Mouse (Mus musculus) hindbrain, embryonic 10.5 days (tissue): ENCODE data around the gene Clec2e. TPM values are rescaled to one million over a fixed set of nuclear protein-coding genes. Genes with fewer than 3 reads are reported as not detected.
"Not testable (repeated sequence)": the region's sequence is repeated elsewhere in the genome, so short reads cannot be mapped to it uniquely, and the experiment has no call there.

Source experiments
- DNase-seq: peaks from one replicate; pipeline ENCODE4 v3.0.0-alpha.2; 2017; ENCODE audit warnings: low spot score
- H3K27ac ChIP-seq: fragments of 300-500 bp; sonication (generic); 2 replicates; pipeline ENCODE4 v1.5.1; 2016; ENCODE audit warnings: mild to moderate bottlenecking, moderate library complexity
- H3K27me3 ChIP-seq: fragments of 300-500 bp; sonication (generic); 2 replicates; pipeline ENCODE4 v1.6.1; 2016; ENCODE audit warnings: mild to moderate bottlenecking; ENCODE audit not compliant: poor library complexity, insufficient read depth, severe bottlenecking
- H3K36me3 ChIP-seq: fragments of 300-500 bp; sonication (generic); 2 replicates; pipeline ENCODE4 v1.6.1; 2016; ENCODE audit warnings: mild to moderate bottlenecking, moderate library complexity
- H3K4me1 ChIP-seq: fragments of 300-500 bp; sonication (generic); replicated peaks from 2 replicates; pipeline ENCODE4 v1.6.1; 2016; ENCODE audit warnings: mild to moderate bottlenecking
- H3K4me3 ChIP-seq: fragments of 300-500 bp; sonication (generic); 2 replicates; pipeline ENCODE4 v1.5.1; 2016; ENCODE audit warnings: mild to moderate bottlenecking, moderate library complexity
- H3K9me3 ChIP-seq: fragments of 300-500 bp; sonication (generic); 2 replicates; pipeline ENCODE4 v1.6.1; 2016; ENCODE audit warnings: mild to moderate bottlenecking, moderate library complexity
- WGBS: fragments of 180-500 bp; shearing (Covaris S2); methylation state at CpG from one replicate; pipeline ENCODE4 v1.1.7; 2016; 5-methylcytosine and 5-hydroxymethylcytosine counted together
- polyA plus RNA-seq: library from polyadenylated mRNA; unstranded; fragments of >200 nt; fragmentation: Nextera tagmentation; extraction: Ambion mirVana; gene quantifications from 2 replicates; pipeline ENCODE4 v1.2.1, GENCODE M21; 2016

The Clec2e gene
- polyA plus RNA-seq: not detected in 2 replicates

- H3K4me3 ChIP-seq, H3K36me3 ChIP-seq, H3K4me1 ChIP-seq, H3K27ac ChIP-seq, H3K27me3 ChIP-seq, H3K9me3 ChIP-seq, DNase-seq: not testable (repeated sequence)
- 74% methylated on average over 1 of the region's 1 CpGs for WGBS
Observed at GRCm38 (mm10) chr6:129100794-129101193, at the start of gene Clec2e. TSS of gene Clec2e (minus strand) at chr6:129100913.

DNA sequence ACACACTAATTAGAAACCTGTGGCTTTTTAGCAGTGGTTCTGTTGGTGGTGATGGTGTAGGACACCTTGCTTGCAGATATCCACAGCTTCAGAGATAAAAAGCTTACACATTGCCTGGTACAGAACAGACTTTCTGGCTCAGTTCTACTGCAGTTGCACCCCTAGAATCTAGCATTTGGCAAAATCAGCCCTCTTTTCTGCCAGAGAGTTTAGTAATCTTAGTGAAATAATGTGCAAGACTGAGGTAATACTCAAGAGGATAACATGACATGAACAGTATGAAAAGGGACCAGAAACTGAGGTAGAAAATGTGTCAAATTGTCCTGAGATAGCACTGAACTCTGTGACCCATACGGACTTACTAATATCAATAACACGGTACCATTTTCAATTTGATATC lies 46.1 kb upstream of the Clec2e start:
- Histone ChIP-seq H3K36me3 (no peaks in the 10 kb centered on the region), H3K9me3 (no peaks in the 10 kb centered on the region), H3K27ac (no peak overlapping the region), H3K4me3 (no peak overlapping the region), H3K27me3 (no peaks in the 10 kb centered on the region), H3K4me1 (no peaks in the 10 kb centered on the region)
- no peak for DNase-seq
- 90% methylated on average over 2 of the region's 2 CpGs for WGBS

- 83% methylated on average over 4 of the region's 4 CpGs for WGBS
- Histone ChIP-seq H3K27me3 (no peaks in the 10 kb centered on the region), H3K27ac (no peak overlapping the region), H3K4me3 (no peak overlapping the region), H3K9me3 (no peaks in the 10 kb centered on the region), H3K36me3 (no peaks in the 10 kb centered on the region), H3K4me1 (no peaks in the 10 kb centered on the region)
- no peak for DNase-seq
Observed at GRCm38 (mm10) chr6:129132604-129133341, 32.1 kb upstream of the Clec2e start.

- Histone ChIP-seq H3K4me3 (no peak overlapping the region), H3K27ac (no peak overlapping the region), H3K4me1 (no peaks in the 10 kb centered on the region), H3K9me3 (no peaks in the 10 kb centered on the region), H3K36me3 (no peaks in the 10 kb centered on the region), H3K27me3 (no peaks in the 10 kb centered on the region)
- no peak for DNase-seq
Observed at GRCm38 (mm10) chr6:129126861-129127260, 26.1 kb upstream of the Clec2e start.

- not testable (repeated sequence) for DNase-seq, H3K27me3 ChIP-seq, H3K36me3 ChIP-seq, H3K9me3 ChIP-seq, H3K4me3 ChIP-seq, H3K27ac ChIP-seq, H3K4me1 ChIP-seq
Observed at GRCm38 (mm10) chr6:129124531-129124930, 23.8 kb upstream of the Clec2e start.

DNA sequence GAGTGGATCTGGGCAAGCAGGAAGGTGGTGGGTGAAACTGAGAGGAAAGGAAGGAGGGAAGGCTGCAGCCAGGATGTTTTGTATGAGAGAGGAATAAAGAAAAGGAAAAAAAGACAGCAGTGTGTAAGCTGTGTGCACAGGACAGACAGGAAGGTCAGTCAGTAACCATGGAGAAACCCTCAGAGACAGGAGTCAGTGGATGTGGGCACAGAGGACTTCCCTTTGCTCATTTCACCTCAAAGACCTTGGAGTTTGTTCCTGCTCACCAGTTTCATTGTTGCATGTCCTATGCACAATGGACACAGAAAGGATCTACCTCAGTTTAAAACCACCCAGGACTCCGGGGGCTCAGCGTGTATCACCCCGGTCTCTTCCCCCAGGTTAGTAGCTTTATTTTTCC lies 15.5 kb upstream of the Clec2e start:
- Histone ChIP-seq H3K9me3 (no peaks in the 10 kb centered on the region), H3K27me3 (no peaks in the 10 kb centered on the region), H3K4me1 (no peaks in the 10 kb centered on the region), H3K4me3 (no peak overlapping the region), H3K36me3 (no peaks in the 10 kb centered on the region), H3K27ac (no peak overlapping the region)
- no peak for DNase-seq
- WGBS: 93% methylated on average over 3 of the region's 3 CpGs

DNA sequence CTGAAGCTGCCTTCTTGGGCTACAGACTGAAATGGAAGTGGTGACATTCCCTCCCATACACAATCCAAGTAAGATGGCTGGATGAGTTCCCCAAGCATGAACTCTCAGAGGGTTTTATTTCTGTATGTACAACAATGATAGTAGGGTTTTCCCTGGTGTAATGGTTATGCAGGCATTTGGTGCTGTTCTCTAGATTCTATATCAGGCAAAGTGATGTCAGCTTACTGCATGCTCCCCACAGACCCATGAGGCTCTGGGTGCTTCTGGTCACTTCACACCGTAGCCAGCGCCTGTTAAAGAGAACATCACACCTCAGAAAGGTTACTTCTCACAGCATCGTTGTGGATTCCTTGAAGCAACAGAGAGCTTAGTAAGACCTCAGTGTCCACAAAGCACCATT lies 13.5 kb upstream of the Clec2e start:
- H3K9me3 ChIP-seq, DNase-seq, H3K27me3 ChIP-seq, H3K4me1 ChIP-seq, H3K4me3 ChIP-seq, H3K27ac ChIP-seq, H3K36me3 ChIP-seq: not testable (repeated sequence)
- 88% methylated on average over 3 of the region's 3 CpGs for WGBS

GRCm38 (mm10) chr6:129113769-129114168 lies 13.1 kb upstream of the Clec2e start:
- 77% methylated on average over 1 of the region's 1 CpGs for whole genome bisulfite sequencing
- no peak for DNase-seq
- Histone ChIP-seq H3K4me1 (no peaks in the 10 kb centered on the region), H3K9me3 (no peaks in the 10 kb centered on the region), H3K27ac (no peak overlapping the region), H3K36me3 (no peaks in the 10 kb centered on the region), H3K4me3 (no peak overlapping the region), H3K27me3 (no peaks in the 10 kb centered on the region)

DNA sequence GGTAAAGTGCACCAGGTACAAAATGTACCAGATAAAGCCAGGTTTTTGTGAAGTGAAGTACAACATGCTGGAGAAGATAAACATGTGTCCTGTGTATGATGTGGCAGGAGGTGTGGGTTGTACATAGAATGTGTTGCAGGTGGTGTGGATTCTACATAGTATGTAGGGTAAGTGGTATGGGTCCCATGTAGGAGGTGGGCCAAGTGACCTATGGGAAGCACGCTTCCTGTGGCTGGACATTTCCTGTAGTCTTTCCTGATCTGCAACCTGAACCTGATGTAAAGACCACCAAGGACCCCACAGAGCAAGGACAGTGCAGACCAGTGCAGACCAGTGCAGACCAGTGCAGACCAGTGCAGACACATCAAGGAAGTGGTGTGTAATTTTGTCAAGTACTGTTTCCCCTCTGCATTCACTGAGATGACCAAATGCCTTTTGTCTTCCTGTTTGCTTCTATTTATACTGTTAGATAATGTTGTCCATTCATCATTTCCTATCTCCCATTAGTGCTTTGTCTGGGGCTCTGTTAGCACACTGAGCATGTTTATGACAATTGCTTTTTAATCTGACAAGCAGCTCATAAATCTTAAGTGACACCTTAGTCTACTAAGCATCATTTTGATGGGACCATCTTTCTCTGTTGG lies 12.4 kb upstream of the Clec2e start:
- Histone ChIP-seq H3K4me1 (no peaks in the 10 kb centered on the region), H3K9me3 (no peaks in the 10 kb centered on the region), H3K27ac (no peak overlapping the region), H3K4me3 (no peak overlapping the region), H3K36me3 (no peaks in the 10 kb centered on the region), H3K27me3 (no peaks in the 10 kb centered on the region)
- WGBS: 81% methylated on average over 1 of the region's 1 CpGs
- DNase-seq: no peak

GRCm38 (mm10) chr6:129112526-129112925 lies 11.8 kb upstream of the Clec2e start:
- 80% methylated on average over 1 of the region's 1 CpGs for whole genome bisulfite sequencing
- Histone ChIP-seq H3K9me3 (no peaks in the 10 kb centered on the region), H3K36me3 (no peaks in the 10 kb centered on the region), H3K27me3 (no peaks in the 10 kb centered on the region), H3K27ac (no peak overlapping the region), H3K4me3 (no peak overlapping the region), H3K4me1 (no peaks in the 10 kb centered on the region)
- DNase-seq: no peak

DNA sequence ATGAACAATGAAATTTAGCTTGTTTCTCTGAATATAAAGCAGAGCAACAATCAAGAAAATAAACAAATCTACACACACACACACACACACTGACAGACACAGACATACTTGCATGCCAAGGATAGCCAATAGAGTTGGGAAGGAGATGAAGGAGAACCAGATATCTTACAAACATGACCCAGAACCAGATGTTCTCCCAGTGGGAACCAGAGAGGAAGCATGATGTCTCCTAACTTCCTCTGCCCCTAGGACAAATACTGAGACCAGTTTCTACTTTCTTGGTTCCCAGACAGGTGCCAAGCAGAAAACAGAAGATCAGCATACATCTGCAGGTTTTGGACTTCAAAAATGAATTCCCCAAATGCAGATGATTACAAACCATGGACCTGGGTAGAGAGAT lies 7.2 kb upstream of the Clec2e start:
- Histone ChIP-seq H3K4me3 (no peak overlapping the region), H3K4me1 (no peaks in the 10 kb centered on the region), H3K9me3 (no peaks in the 10 kb centered on the region), H3K27me3 (no peaks in the 10 kb centered on the region), H3K36me3 (no peaks in the 10 kb centered on the region), H3K27ac (no peak overlapping the region)
- DNase-seq: no peak

GRCm38 (mm10) chr6:129102858-129103555 lies 2.3 kb upstream of the Clec2e start:
- Histone ChIP-seq H3K4me3 (no peak overlapping the region), H3K4me1 (no peaks in the 10 kb centered on the region), H3K27me3 (no peaks in the 10 kb centered on the region), H3K36me3 (no peaks in the 10 kb centered on the region), H3K27ac (no peak overlapping the region), H3K9me3 (no peaks in the 10 kb centered on the region)
- no peak for DNase-seq
- WGBS: 90% methylated on average over 4 of the region's 4 CpGs

DNA sequence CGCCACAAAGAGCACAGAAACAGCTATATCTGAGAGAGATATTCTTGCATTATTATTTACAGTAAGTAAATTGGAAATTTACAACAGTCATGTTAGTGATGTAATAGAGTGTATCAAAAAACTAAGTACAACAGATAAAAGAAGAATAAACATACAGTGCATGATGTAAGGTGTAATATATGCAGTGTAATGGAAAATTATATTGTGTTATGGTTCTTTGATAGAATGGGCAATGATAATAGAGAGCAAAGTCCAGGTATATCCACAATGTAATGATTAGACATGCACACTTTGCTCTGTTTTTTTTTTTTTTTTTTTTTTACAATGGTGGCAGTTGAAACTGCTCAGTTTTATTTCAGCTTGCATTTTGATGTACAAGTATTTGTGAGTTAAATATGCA lies 891 bp upstream of the Clec2e start:
- H3K27me3 ChIP-seq: no peaks in the 10 kb centered on the region
- no peaks in the 10 kb centered on the region for H3K9me3 ChIP-seq
- WGBS: 79% methylated on average over 1 of the region's 1 CpGs
- H3K4me3 ChIP-seq: no peak overlapping the region
- no peaks in the 10 kb centered on the region for H3K4me1 ChIP-seq
- no peaks in the 10 kb centered on the region for H3K36me3 ChIP-seq
- no peak overlapping the region for H3K27ac ChIP-seq
- no peak for DNase-seq
